In the genomic region with DNA sequence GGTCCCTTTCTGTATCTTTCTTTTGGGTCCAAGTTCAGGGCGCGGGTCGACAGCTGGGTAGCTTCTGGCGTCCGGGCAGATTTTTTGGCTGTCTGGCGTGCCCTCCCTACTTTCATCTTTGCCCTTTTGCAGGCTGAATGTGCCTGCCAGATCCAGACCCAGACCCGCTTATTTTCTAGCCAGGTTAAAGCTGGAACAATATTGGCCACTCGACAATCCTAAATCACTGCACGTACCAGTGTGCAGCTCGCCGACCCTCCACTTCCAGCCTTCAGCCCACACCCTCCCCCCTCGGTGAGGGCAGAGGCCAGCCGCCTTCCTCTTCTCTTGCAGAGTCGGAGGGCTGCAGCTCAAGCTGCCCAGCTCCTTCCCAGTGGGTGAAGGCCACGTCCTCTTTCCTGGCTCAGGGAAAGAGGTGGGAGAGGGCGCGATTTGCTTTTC, we compare ENCODE assay signal across 9 mouse cellular contexts. TPM values are rescaled to one million over a fixed set of nuclear protein-coding genes. Genes with fewer than 3 reads are reported as not detected.
DNase-seq lines count a peak whose midpoint lies in the region; ATAC-seq lines count a peak whose summit lies in the region.
"Had no signal": no experiment of that assay in that cellular context is flagged by ENCODE, and none has a peak within 500 bp of the region (broad histone marks: within the 10 kb centered on the region; RNA-seq: fewer than 3 reads in every experiment).

No protein-coding gene starts in this region.

- peak overlapping the region; percentile 99 for H3K27ac ChIP-seq in heart, embryonic 13.5 days (replicated peaks)
- H3K27ac ChIP-seq in midbrain, embryonic 14.5 days (replicated peaks; ENCODE audit: low read depth, low read length) = peak overlapping the region; percentile 95
- H3K27ac ChIP-seq: macrophage had no signal

- H3K9me3 ChIP-seq in heart, embryonic 13.5 days = no peaks in the 10 kb centered on the region
- H3K9me3 ChIP-seq in midbrain, embryonic 14.5 days (ENCODE audit: control insufficient read depth, low read length) = no peaks in the 10 kb centered on the region

- no peaks in the 10 kb centered on the region for H3K27me3 ChIP-seq in heart, embryonic 13.5 days (replicated peaks)
- H3K27me3 ChIP-seq in midbrain, embryonic 14.5 days (ENCODE audit: control insufficient read depth, insufficient read depth, low read length) = no peaks in the 10 kb centered on the region; the same call in 1 of the 2 replicates

- peak overlapping the region; percentile 90 for H3K4me3 ChIP-seq in heart, embryonic 13.5 days
- H3K4me3 ChIP-seq in midbrain, embryonic 14.5 days (replicated peaks; ENCODE audit: low read depth, low read length) = peak overlapping the region; percentile 81

- H3K4me1 ChIP-seq in heart, embryonic 13.5 days = peaks cover 30% of the 10 kb centered on the region
- peaks cover 22% of the 10 kb centered on the region for H3K4me1 ChIP-seq in midbrain, embryonic 14.5 days (ENCODE audit: control insufficient read depth, insufficient read depth, low read length)

- WGBS in heart, embryonic 13.5 days = 0% methylated on average over 17 of the region's 17 CpGs
- WGBS in midbrain, embryonic 14.5 days = under 1% methylated on average over 17 of the region's 17 CpGs

- peak overlapping the region; percentile 96 for H3K9ac ChIP-seq in heart, embryonic 13.5 days
- peak overlapping the region; percentile 76 for H3K9ac ChIP-seq in midbrain, embryonic 14.5 days (replicated peaks; ENCODE audit: low read length)

- peak; percentile 22 for DNase-seq in right cerebral cortex, adult 18-20 months
- DNase-seq in right cerebral cortex, postnatal 25 days = no peak
- peak; percentile 38 to 48 for DNase-seq in cerebellum, postnatal 36 days
- peak; percentile 51 for DNase-seq in left cerebral cortex, postnatal 4 days
- peak; percentile 68 for DNase-seq in midbrain, embryonic 14.5 days
- no peak for DNase-seq in frontal cortex, postnatal 14 days (ENCODE audit: low spot score in 2 of 2)
- no peak for DNase-seq in thymus, postnatal 25 days

- intact Hi-C loops in left cerebral cortex, postnatal 4 days (cut with DNase I) = no loop called here

- H3K4me2 ChIP-seq in heart, embryonic 13.5 days = peak overlapping the region; percentile 97
- H3K4me2 ChIP-seq in midbrain, embryonic 14.5 days (ENCODE audit: low read length) = peak overlapping the region; percentile 89

- H3K36me3 ChIP-seq in heart, embryonic 13.5 days = no peaks in the 10 kb centered on the region
- H3K36me3 ChIP-seq in midbrain, embryonic 14.5 days (ENCODE audit: control insufficient read depth, insufficient read depth, low read length) = no peaks in the 10 kb centered on the region

- ATAC-seq in heart, embryonic 13.5 days (ENCODE audit: extremely low read depth, insufficient number of reproducible peaks, low FRiP score, low TSS enrichment) = no peak; the same call in 1 of the 2 replicates
- ATAC-seq in midbrain, embryonic 14.5 days (ENCODE audit: low FRiP score, low TSS enrichment) = peak; percentile 19; the same call in 1 of the 2 replicates

RNA-seq across cellular contexts. Expression of a gene that starts 1.7 kb away (rescaled TPM):
- polyA plus RNA-seq in heart, embryonic 13.5 days (2015; fragmentation: Nextera tagmentation; extraction: Ambion mirVana) = 13.6 and 18.3 TPM in 2 replicates
- 100 to 1,000 TPM; 127 to 141 TPM for total RNA-seq in left cerebral cortex, postnatal 4 days (2021)
- 33.2 and 50.1 TPM in 2 replicates for polyA plus RNA-seq in midbrain, embryonic 14.5 days (2014; fragmentation: Nextera tagmentation; extraction: Ambion mirVana)
- polyA plus RNA-seq: macrophage had no signal

Comparison
In these comparisons a context has a peak if more than half of its experiments do, and no peak if none do; other contexts are left out.
1. DNase-seq: peak in right cerebral cortex, adult 18-20 months (single experiment), cerebellum, postnatal 36 days (2 of 2), left cerebral cortex, postnatal 4 days (single experiment) and midbrain, embryonic 14.5 days (single experiment); none in right cerebral cortex, postnatal 25 days (single experiment), frontal cortex, postnatal 14 days (0 of 2) and thymus, postnatal 25 days (single experiment).